Mouse (Mus musculus): ENCODE results near the gene Apeh. TPM values are rescaled to one million over a fixed set of nuclear protein-coding genes. Genes with fewer than 3 reads are reported as not detected.

The Apeh gene
- total RNA-seq, 2 experiments from 2014 or later = 42.2 to 45.1 TPM

- no peak for DNase-seq
Observed at GRCm38 (mm10) chr9:108073141-108073930, 21.1 kb downstream of the Apeh start.

- no peak for DNase-seq
Observed at GRCm38 (mm10) chr9:108072481-108072924, 21.9 kb downstream of the Apeh start.

GRCm38 (mm10) chr9:108071801-108072200, 22.6 kb downstream of the Apeh start:
- no peak for DNase-seq

- DNase-seq = no peak
Observed at GRCm38 (mm10) chr9:108069529-108069928, 24.9 kb downstream of the Apeh start.

GRCm38 (mm10) chr9:108069007-108069406, 25.4 kb downstream of the Apeh start:
- no peak for DNase-seq

- peak; percentile 92 for DNase-seq
Observed at GRCm38 (mm10) chr9:108067900-108068299, 26.5 kb downstream of the Apeh start.

GRCm38 (mm10) chr9:108067199-108067598, 27.2 kb downstream of the Apeh start:
- no peak for DNase-seq

GRCm38 (mm10) chr9:108065491-108066011, 28.9 kb downstream of the Apeh start:
- DNase-seq = peak; percentile 73

GRCm38 (mm10) chr9:108063361-108063760, 31.0 kb downstream of the Apeh start:
- no peak for DNase-seq

- no peak for DNase-seq
Observed at GRCm38 (mm10) chr9:108062142-108062541, 32.3 kb downstream of the Apeh start.

- DNase-seq = no peak
Observed at GRCm38 (mm10) chr9:108058291-108058690, 36.1 kb downstream of the Apeh start.

- DNase-seq = peak; percentile 61
Observed at GRCm38 (mm10) chr9:108057262-108057562, 37.2 kb downstream of the Apeh start.

- no peak for DNase-seq
Observed at GRCm38 (mm10) chr9:108056361-108057261, 37.8 kb downstream of the Apeh start.

GRCm38 (mm10) chr9:108055661-108056237, 38.7 kb downstream of the Apeh start:
- no peak for DNase-seq

- no peak for DNase-seq
Observed at GRCm38 (mm10) chr9:108055061-108055460, 39.3 kb downstream of the Apeh start.

- DNase-seq = no peak
Observed at GRCm38 (mm10) chr9:108054331-108055040, 39.9 kb downstream of the Apeh start.

- no peak for DNase-seq
Observed at GRCm38 (mm10) chr9:108053665-108054225, 40.7 kb downstream of the Apeh start.

GRCm38 (mm10) chr9:108052885-108053664, 41.3 kb downstream of the Apeh start, which contains the start of gene Amigo3:
TSS of gene Amigo3 (plus strand) at chr9:108053159.
- peak; percentile 99 for DNase-seq

- no peak for DNase-seq
Observed at GRCm38 (mm10) chr9:108052411-108052810, 42.0 kb downstream of the Apeh start.

GRCm38 (mm10) chr9:108051931-108052220, 42.5 kb downstream of the Apeh start:
- DNase-seq = no peak

Measured in heart, postnatal 4 days (tissue).